Mouse (Mus musculus) liver, embryonic 14.5 days (tissue): ENCODE measurements around the gene Hist1h4c. TPM values are rescaled to one million over a fixed set of nuclear protein-coding genes. Genes with fewer than 3 reads are reported as not detected.
A peak's percentile ranks its signal among the peaks of the same experiment; 100 is the strongest.

Source experiments
- ATAC-seq: fragments of 200-750 bp; cut with Nextera tagmentation; 2 replicates; pipeline ENCODE4 v1.8.0; 2017; ENCODE audit warnings: moderate number of reproducible peaks, mild to moderate bottlenecking, moderate library complexity; ENCODE audit not compliant: insufficient read depth
- DNase-seq, 3 experiments: peaks; one replicate each; pipeline ENCODE4 v3.0.0-alpha.2; 2012 to 2013; ENCODE audit warnings: low read depth in 3 of 3, low spot score in 3 of 3
- H3K27ac ChIP-seq: fragments of 300-500 bp; sonication (generic); 2 replicates; pipeline ENCODE4 v1.5.1; 2014; ENCODE audit warnings: moderate library complexity, mild to moderate bottlenecking, control low read depth, inconsistent platforms
- H3K27me3 ChIP-seq: fragments of 300-500 bp; sonication (generic); 2 replicates; pipeline ENCODE4 v1.6.1; 2014; ENCODE audit warnings: mild to moderate bottlenecking, low read length, moderate library complexity; ENCODE audit not compliant: control insufficient read depth, insufficient read depth
- H3K36me3 ChIP-seq: fragments of 300-500 bp; sonication (generic); replicated peaks from 2 replicates; pipeline ENCODE4 v1.6.1; 2014; ENCODE audit warnings: low read depth; ENCODE audit not compliant: control insufficient read depth, insufficient read depth
- H3K4me1 ChIP-seq, 2 experiments: fragments of 200-500 bp in 1 of 2; fragments of 300-500 bp in 1 of 2; sonication (generic) in 1 of 2; replicated peaks; 2 replicates each; pipeline ENCODE4 v1.6.1; 2012 to 2014; ENCODE audit warnings: antibody characterized with exemption in 1 of 2, inconsistent platforms in 1 of 2, low read length in 1 of 2; ENCODE audit not compliant: control insufficient read depth in 2 of 2, insufficient read depth in 2 of 2
- H3K4me2 ChIP-seq: fragments of 300-500 bp; sonication (generic); 2 replicates; pipeline ENCODE4 v1.6.1; 2014; ENCODE audit warnings: low read depth, mild to moderate bottlenecking, control low read depth, moderate library complexity
- H3K4me3 ChIP-seq, 2 experiments: fragments of 200-500 bp in 1 of 2; fragments of 300-500 bp in 1 of 2; sonication (generic) in 1 of 2; 2 replicates each; pipeline ENCODE4 v1.5.1; 2012 to 2014; ENCODE audit warnings: low read depth in 2 of 2, low read length in 2 of 2, mild to moderate bottlenecking in 2 of 2, control low read depth in 1 of 2, inconsistent platforms in 1 of 2, moderate library complexity in 1 of 2; ENCODE audit not compliant: insufficient read depth in 1 of 2
- H3K9ac ChIP-seq: fragments of 300-500 bp; sonication (generic); replicated peaks from 2 replicates; pipeline ENCODE4 v1.6.1; 2014; ENCODE audit warnings: mild to moderate bottlenecking, control low read depth, moderate library complexity
- H3K9me3 ChIP-seq: fragments of 300-500 bp; sonication (generic); 2 replicates; pipeline ENCODE4 v1.6.1; 2016; ENCODE audit warnings: low read length, mixed read lengths; ENCODE audit not compliant: control insufficient read depth
- CTCF ChIP-seq: IDR thresholded peaks from 2 replicates; pipeline ENCODE4 v1.5.1; 2016; ENCODE audit warnings: antibody characterized with exemption, low read depth, control low read depth
- EP300 ChIP-seq: IDR thresholded peaks from 2 replicates; pipeline ENCODE4 v1.6.1; 2016; ENCODE audit warnings: antibody characterized with exemption, low read depth
- WGBS: fragments of 180-500 bp; shearing (Covaris S2); extraction: QIAGEN DNeasy Blood & Tissue Kit; methylation state at CpG from one replicate; pipeline ENCODE4 v1.1.7; 2014; ENCODE audit not compliant: insufficient replicate concordance; 5-methylcytosine and 5-hydroxymethylcytosine counted together
- polyA plus RNA-seq, 2 experiments: library from polyadenylated mRNA; depleted of rRNA in 1 of 2; stranded (reverse) in 1 of 2; unstranded in 1 of 2; fragments of >200 nt; fragmentation: Nextera tagmentation in 1 of 2; extraction: Ambion mirVana in 1 of 2; gene quantifications; 2 replicates each; pipeline versions ENCODE4 v1.2.1 to v1.2.3; 2012 to 2014

Hist1h4c gene
- polyA plus RNA-seq, 2 experiments: 6.2 to 10.1 TPM

GRCm38 (mm10) chr13:23738677-23739068, 40.4 kb upstream of the Hist1h4c start, which contains the start of gene Hist1h1c:
TSS of gene Hist1h1c (plus strand) at chr13:23738808.
- peak; percentile 77 for ATAC-seq
- Histone ChIP-seq H3K27me3 (no peaks in the 10 kb centered on the region), H3K27ac (peak within 1 kb of the TSS; percentile 99), H3K4me3 (peak within 1 kb of the TSS; percentile 65 to 86), H3K9ac (peak within 1 kb of the TSS; percentile 97), H3K4me2 (peak within 1 kb of the TSS; percentile 94), H3K9me3 (no peaks in the 10 kb centered on the region), H3K36me3 (no peaks in the 10 kb centered on the region), H3K4me1 (peaks cover 16 to 20% of the 10 kb centered on the region in 2 experiments)
- under 1% methylated on average over 33 of the region's 38 CpGs for WGBS
- TF ChIP-seq CTCF: peak; percentile 41
- TF ChIP-seq EP300: peak; percentile 81
- DNase-seq: peak; percentile 90 to 91 (median 91)

GRCm38 (mm10) chr13:23738041-23738440, 39.8 kb upstream of the Hist1h4c start:
- Histone ChIP-seq H3K27ac (peak overlapping the region; percentile 99), H3K9me3 (no peaks in the 10 kb centered on the region), H3K9ac (peak overlapping the region; percentile 97), H3K4me2 (peak overlapping the region; percentile 94), H3K4me1 (peaks cover 16 to 17% of the 10 kb centered on the region in 2 experiments), H3K4me3 (peak overlapping the region in 1 of 2 experiments; percentile 65; a peak in 2 of 4 replicates), H3K36me3 (no peaks in the 10 kb centered on the region), H3K27me3 (no peaks in the 10 kb centered on the region)
- 19% methylated on average over 4 of the region's 4 CpGs for WGBS
- no peak for TF ChIP-seq CTCF
- no peak for TF ChIP-seq EP300
- ATAC-seq: no peak
- DNase-seq: no peak

- Histone ChIP-seq H3K9me3 (no peaks in the 10 kb centered on the region), H3K27me3 (no peaks in the 10 kb centered on the region), H3K27ac (peak overlapping the region; percentile 51), H3K9ac (no peak overlapping the region), H3K4me2 (no peak overlapping the region), H3K4me1 (peaks cover 12 to 14% of the 10 kb centered on the region in 2 experiments), H3K4me3 (no peak overlapping the region), H3K36me3 (no peaks in the 10 kb centered on the region)
- no peak for DNase-seq
- TF ChIP-seq CTCF: no peak
- TF ChIP-seq EP300: no peak
- no peak for ATAC-seq
- 84% methylated on average over 5 of the region's 5 CpGs for WGBS
These were observed 38.8 kb upstream of the Hist1h4c start for GRCm38 (mm10) chr13:23737091-23737490.

- Histone ChIP-seq H3K36me3 (no peaks in the 10 kb centered on the region), H3K9ac (no peak overlapping the region), H3K9me3 (no peaks in the 10 kb centered on the region), H3K4me1 (peaks cover 11 to 14% of the 10 kb centered on the region in 2 experiments), H3K4me2 (no peak overlapping the region), H3K4me3 (no peak overlapping the region), H3K27ac (no peak overlapping the region), H3K27me3 (no peaks in the 10 kb centered on the region)
- peak; percentile 79 for TF ChIP-seq CTCF
- TF ChIP-seq EP300: no peak
- WGBS: 25% methylated on average over 8 of the region's 8 CpGs
- DNase-seq (no peak), ATAC-seq (no peak)
These were observed 34.0 kb upstream of the Hist1h4c start for GRCm38 (mm10) chr13:23732156-23732804.

GRCm38 (mm10) chr13:23730479-23730878, 32.2 kb upstream of the Hist1h4c start:
- Histone ChIP-seq H3K4me1 (peaks cover 11 to 18% of the 10 kb centered on the region in 2 experiments), H3K36me3 (no peaks in the 10 kb centered on the region), H3K9ac (no peak overlapping the region), H3K9me3 (no peaks in the 10 kb centered on the region), H3K27ac (no peak overlapping the region), H3K4me3 (no peak overlapping the region), H3K4me2 (no peak overlapping the region), H3K27me3 (no peaks in the 10 kb centered on the region)
- no peak for DNase-seq
- ATAC-seq: peak; percentile 52
- TF ChIP-seq EP300 (no peak), CTCF (no peak)
- WGBS: 45% methylated on average over 8 of the region's 8 CpGs
